Mouse (Mus musculus) hindbrain, postnatal 0 days (tissue): ENCODE results near the gene Nfatc2. TPM values are rescaled to one million over a fixed set of nuclear protein-coding genes. Genes with fewer than 3 reads are reported as not detected.

Experiments used
- ATAC-seq: fragments of 200-750 bp; cut with Nextera tagmentation; 2 replicates; pipeline ENCODE4 v1.8.0; 2017; ENCODE audit warnings: mild to moderate bottlenecking, moderate TSS enrichment, moderate library complexity
- DNase-seq: peaks from one replicate; pipeline ENCODE4 v3.0.0-alpha.2; 2015; ENCODE audit warnings: low spot score
- H3K27ac ChIP-seq: fragments of 300-500 bp; sonication (generic); 2 replicates; pipeline ENCODE4 v1.5.1; 2014; ENCODE audit warnings: mild to moderate bottlenecking
- H3K27me3 ChIP-seq: fragments of 300-500 bp; sonication (generic); 2 replicates; pipeline ENCODE4 v1.6.1; 2014; ENCODE audit warnings: low read length, mixed read lengths; ENCODE audit not compliant: insufficient read depth
- H3K36me3 ChIP-seq: fragments of 300-500 bp; sonication (generic); 2 replicates; pipeline ENCODE4 v1.6.1; 2014; ENCODE audit warnings: low read length, mixed read lengths; ENCODE audit not compliant: insufficient read depth
- H3K4me1 ChIP-seq: fragments of 300-500 bp; sonication (generic); 2 replicates; pipeline ENCODE4 v1.6.1; 2014; ENCODE audit warnings: antibody characterized with exemption, low read length, mixed read lengths; ENCODE audit not compliant: insufficient read depth
- H3K4me2 ChIP-seq: fragments of 300-500 bp; sonication (generic); 2 replicates; pipeline ENCODE4 v1.6.1; 2014; ENCODE audit warnings: low read depth, mild to moderate bottlenecking, low read length, moderate library complexity, mixed read lengths
- H3K4me3 ChIP-seq: fragments of 300-500 bp; sonication (generic); 2 replicates; pipeline ENCODE4 v1.5.1; 2014; ENCODE audit warnings: low read length
- H3K9ac ChIP-seq: fragments of 300-500 bp; sonication (generic); replicated peaks from 2 replicates; pipeline ENCODE4 v1.6.1; 2014; ENCODE audit warnings: mild to moderate bottlenecking, low read length, moderate library complexity, mixed read lengths
- H3K9me3 ChIP-seq: fragments of 300-500 bp; sonication (generic); 2 replicates; pipeline ENCODE4 v1.6.1; 2016; ENCODE audit warnings: low read length, mixed read lengths
- CTCF ChIP-seq: IDR thresholded peaks from 2 replicates; pipeline ENCODE4 v1.5.1; 2016; ENCODE audit warnings: antibody characterized with exemption, control low read depth, low read depth
- WGBS: fragments of 180-500 bp; shearing (Covaris S2); extraction: QIAGEN DNeasy Blood & Tissue Kit; methylation state at CpG from one replicate; pipeline ENCODE4 v1.1.7; 2014; 5-methylcytosine and 5-hydroxymethylcytosine counted together
- polyA plus RNA-seq: library from polyadenylated mRNA; unstranded; fragments of >200 nt; fragmentation: Nextera tagmentation; extraction: Ambion mirVana; gene quantifications from 2 replicates; pipeline ENCODE4 v1.2.1, GENCODE M21; 2015
- total RNA-seq: library from RNA; depleted of rRNA; stranded (reverse); fragments of >200 nt; gene quantifications from 2 replicates; pipeline ENCODE4 v1.2.3, GENCODE M21; 2014

Nfatc2 gene
- total and polyA plus RNA-seq, 2 experiments from 2014 or later, result 6.5 to 8.5 TPM

DNA sequence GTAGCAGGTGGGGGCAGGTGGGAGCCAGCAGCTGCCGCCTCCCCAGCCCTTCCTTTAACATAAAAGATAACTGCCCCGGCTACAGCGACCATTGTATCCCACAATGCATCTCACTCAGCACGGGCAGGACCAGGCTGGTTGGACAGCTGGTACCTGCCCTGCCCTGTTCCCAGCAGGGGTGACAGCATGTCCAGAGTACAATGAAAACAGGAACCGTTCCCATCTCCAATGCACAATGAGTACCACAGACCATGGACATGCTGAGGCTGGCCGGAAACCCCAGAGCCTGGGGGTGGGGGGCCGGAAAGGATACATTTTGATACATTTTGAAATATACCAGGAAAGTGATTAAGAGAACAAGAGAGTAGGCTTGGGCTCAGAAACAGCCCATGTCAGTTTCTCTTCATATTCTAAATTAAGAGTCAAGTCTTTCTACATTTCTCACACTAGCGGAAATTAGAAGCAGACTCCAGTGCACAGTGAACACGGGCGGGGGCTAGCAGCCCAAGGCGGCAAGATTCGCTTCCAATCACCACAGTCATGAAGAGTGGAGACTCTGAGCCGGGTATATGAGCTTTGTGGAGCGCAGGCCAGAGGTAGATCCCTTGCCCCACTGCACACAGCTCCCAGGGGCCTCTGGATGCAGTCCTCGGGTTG, 55.4 kb downstream of the Nfatc2 start:
- Histone ChIP-seq H3K27me3 (no peaks in the 10 kb centered on the region), H3K4me1 (0 out of 2 replicates have a peak, but pooled peaks cover 5% of the 10 kb centered on the region), H3K4me2 (no peak overlapping the region), H3K9ac (no peak overlapping the region), H3K9me3 (no peaks in the 10 kb centered on the region), H3K36me3 (no peaks in the 10 kb centered on the region), H3K4me3 (no peak overlapping the region), H3K27ac (no peak overlapping the region)
- DNase-seq (no peak), ATAC-seq (0 out of 2 replicates have a peak, but pooled peaks have one; percentile 25)
- no peak for TF ChIP-seq CTCF
- WGBS, result 52% methylated on average over 15 of the region's 15 CpGs

DNA sequence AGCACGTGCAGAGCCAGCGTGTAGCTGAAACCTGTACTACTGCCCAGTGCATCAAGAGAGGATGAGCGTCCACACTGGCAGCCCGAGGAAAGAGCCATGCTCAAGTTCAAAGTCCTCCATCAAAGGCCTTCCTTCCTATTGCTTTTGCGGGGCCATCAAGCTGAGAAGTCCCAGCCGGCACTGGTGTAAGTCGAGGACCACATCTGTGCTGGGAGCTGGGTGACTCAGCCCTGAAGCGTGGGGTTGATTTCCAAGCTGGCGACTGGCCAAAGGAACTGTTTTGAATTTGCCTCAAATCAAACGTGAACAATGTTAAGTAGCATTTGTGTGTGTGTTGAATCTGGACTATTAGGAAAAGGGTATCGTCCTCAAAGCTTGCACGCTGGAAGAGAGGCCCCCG, 57.4 kb downstream of the Nfatc2 start:
- no peaks in the 10 kb centered on the region for H3K36me3 ChIP-seq
- WGBS, result 43% methylated on average over 13 of the region's 13 CpGs
- H3K9me3 ChIP-seq, result no peaks in the 10 kb centered on the region
- TF ChIP-seq CTCF, result no peak
- DNase-seq (peak; percentile 46), ATAC-seq (no peak)
- no peak overlapping the region for H3K9ac ChIP-seq
- H3K27me3 ChIP-seq, result no peaks in the 10 kb centered on the region
- no peak overlapping the region for H3K27ac ChIP-seq
- 0 out of 2 replicates have a peak, but pooled peaks cover 5% of the 10 kb centered on the region for H3K4me1 ChIP-seq
- H3K4me2 ChIP-seq, result no peak overlapping the region
- H3K4me3 ChIP-seq, result no peak overlapping the region

DNA sequence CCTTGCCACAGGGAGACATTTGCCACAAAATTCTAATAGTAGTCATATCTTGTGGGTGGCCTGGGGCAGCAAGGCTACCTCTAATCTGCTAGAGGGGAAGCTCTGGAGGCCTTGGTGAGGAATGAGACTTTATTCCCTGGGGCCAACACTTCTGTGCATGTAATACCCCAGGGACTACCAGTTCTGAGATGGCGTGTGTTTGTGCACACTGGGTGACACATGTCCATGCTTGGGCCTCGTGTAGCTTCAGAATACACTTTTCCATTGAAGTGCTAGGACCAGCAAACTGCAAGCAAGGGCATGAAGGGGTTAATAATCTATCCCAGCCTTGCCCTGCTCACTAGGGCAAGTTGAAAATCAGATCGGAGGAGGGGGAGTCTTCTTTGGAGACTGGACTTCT, 58.4 kb downstream of the Nfatc2 start:
- Histone ChIP-seq H3K4me1 (0 out of 2 replicates have a peak, but pooled peaks cover 5% of the 10 kb centered on the region), H3K27me3 (no peaks in the 10 kb centered on the region), H3K27ac (no peak overlapping the region), H3K4me3 (no peak overlapping the region), H3K9ac (no peak overlapping the region), H3K36me3 (no peaks in the 10 kb centered on the region), H3K4me2 (no peak overlapping the region), H3K9me3 (no peaks in the 10 kb centered on the region)
- ATAC-seq, result no peak
- no peak for DNase-seq
- whole genome bisulfite sequencing, result 55% methylated on average over 3 of the region's 3 CpGs
- TF ChIP-seq CTCF, result no peak

DNA sequence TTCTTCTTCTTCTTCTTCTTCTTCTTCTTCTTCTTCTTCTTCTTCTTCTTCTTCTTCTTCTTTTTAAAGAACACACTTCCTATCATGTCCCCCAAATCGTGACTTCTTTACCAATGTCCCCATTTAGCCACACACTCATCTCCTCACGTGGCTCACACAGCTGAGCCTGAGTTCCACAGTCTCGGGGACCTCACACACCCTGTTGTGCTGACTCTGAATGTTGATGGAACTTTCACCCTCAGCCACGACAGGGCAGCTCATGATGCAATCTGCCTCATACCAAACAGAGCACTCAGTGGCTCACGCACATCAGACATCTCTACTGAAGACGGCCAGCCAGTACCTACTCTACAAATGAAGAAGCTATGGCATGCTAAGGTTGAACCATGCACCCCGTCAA, 60.2 kb downstream of the Nfatc2 start:
- no peaks in the 10 kb centered on the region for H3K27me3 ChIP-seq
- H3K9me3 ChIP-seq, result no peaks in the 10 kb centered on the region
- H3K4me2 ChIP-seq, result no peak overlapping the region
- WGBS, result 85% methylated on average over 7 of the region's 7 CpGs
- 0 out of 2 replicates have a peak, but pooled peaks cover 5% of the 10 kb centered on the region for H3K4me1 ChIP-seq
- H3K4me3 ChIP-seq, result no peak overlapping the region
- H3K36me3 ChIP-seq, result no peaks in the 10 kb centered on the region
- no peak overlapping the region for H3K27ac ChIP-seq
- H3K9ac ChIP-seq, result no peak overlapping the region
- TF ChIP-seq CTCF, result no peak
- DNase-seq, result no peak
- no peak for ATAC-seq

DNA sequence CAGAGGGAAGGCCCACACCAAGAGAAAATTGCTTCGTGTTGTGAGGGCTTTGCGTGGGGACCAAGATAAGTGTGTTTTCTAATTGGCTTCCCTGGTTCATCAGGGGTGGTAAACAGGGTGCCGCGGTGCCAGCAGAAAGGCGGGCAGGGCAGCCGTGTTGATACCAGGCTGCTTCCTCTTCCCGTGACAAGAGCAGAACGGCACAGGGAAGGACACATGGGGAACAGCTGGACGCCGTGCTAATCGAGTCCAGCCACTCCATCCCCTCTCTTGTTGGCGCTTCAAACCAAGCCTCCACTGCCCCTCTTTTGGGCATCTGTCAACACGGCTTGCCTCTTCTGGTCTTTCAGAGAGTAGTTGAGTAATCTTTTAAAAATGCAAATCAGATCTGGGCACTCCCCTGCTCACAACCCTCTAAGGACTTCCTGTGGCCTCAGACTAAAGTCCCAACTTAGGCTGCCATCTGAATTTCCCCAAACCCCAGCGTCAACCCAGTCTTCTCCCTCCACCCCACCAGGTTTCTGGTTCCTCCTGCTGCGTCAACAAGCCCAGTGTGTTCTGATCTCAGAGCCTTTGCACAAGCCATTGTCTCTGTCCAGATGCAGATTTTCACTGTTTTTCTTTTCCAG, 61.7 kb downstream of the Nfatc2 start:
- WGBS, result 47% methylated on average over 15 of the region's 15 CpGs

DNA sequence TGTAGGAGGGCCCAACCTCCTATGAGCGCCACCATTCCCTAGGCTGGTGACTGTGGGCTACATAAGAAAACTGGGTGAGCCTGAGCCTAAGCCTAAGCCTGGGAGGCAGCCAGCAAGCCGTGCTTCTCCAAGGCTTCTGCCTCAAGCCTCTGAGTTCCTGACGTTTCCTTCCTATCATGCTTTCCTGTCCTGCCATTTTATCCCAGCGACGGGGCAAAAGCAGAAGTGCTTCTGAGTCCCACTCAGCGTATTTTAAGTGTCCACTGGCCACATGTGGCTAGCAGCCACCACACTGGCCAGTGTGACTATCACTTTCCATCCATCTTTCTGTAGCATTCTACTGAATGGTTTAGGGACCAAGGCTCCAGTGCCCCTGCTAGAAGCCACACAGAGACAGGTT, 62.4 kb downstream of the Nfatc2 start:
- H3K4me3 ChIP-seq, result no peak overlapping the region
- no peaks in the 10 kb centered on the region for H3K36me3 ChIP-seq
- TF ChIP-seq CTCF, result no peak
- H3K27ac ChIP-seq, result no peak overlapping the region
- ATAC-seq, result no peak
- no peaks in the 10 kb centered on the region for H3K9me3 ChIP-seq
- H3K27me3 ChIP-seq, result no peaks in the 10 kb centered on the region
- H3K4me1 ChIP-seq, result no peaks in the 10 kb centered on the region
- WGBS, result 93% methylated on average over 6 of the region's 6 CpGs
- no peak overlapping the region for H3K9ac ChIP-seq
- no peak for DNase-seq
- no peak overlapping the region for H3K4me2 ChIP-seq

More for the DNA sequence above, 61.7 kb downstream of the Nfatc2 start:
- DNase-seq, result no peak
- no peak for TF ChIP-seq CTCF
- Histone ChIP-seq H3K4me2 (no peak overlapping the region), H3K9me3 (no peaks in the 10 kb centered on the region), H3K9ac (no peak overlapping the region), H3K36me3 (no peaks in the 10 kb centered on the region), H3K27ac (no peak overlapping the region), H3K27me3 (no peaks in the 10 kb centered on the region), H3K4me1 (no peaks in the 10 kb centered on the region), H3K4me3 (no peak overlapping the region)
- no peak for ATAC-seq
